26 mouse cellular contexts compared by ENCODE assay signal in the genomic region with DNA sequence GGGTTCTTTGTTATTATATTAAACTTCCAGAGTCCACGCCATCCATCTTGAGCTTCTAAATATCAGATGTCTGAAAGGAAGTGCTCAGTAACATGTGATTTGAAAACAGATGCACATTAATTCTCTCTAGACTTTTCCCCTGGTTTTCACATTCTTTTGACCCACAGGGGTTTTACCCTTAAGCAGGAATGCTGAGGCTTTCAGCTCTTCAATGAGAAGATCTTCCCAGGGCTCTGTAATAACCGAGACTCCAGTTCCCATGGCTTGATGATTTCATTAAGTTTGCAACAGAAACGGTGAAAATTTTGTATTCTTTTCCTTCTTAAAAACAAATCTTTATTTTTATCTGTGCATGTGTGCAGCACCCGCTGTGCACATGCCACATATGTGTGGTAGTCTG.
"Had no signal": no experiment of that assay in that cellular context is flagged by ENCODE, and none has a peak within 500 bp of the region (broad histone marks: within the 10 kb centered on the region; RNA-seq: fewer than 3 reads in every experiment).

No protein-coding gene starts in this region.

- H3K27ac ChIP-seq: gastrocnemius, adult 2 months; heart, embryonic 10.5 days; hindbrain, embryonic 10.5 days; hindbrain, embryonic 12.5 days; hindbrain, embryonic 14.5 days; kidney, embryonic 15.5 days; kidney, postnatal 0 days; limb, embryonic 15.5 days; liver, embryonic 12.5 days; liver, embryonic 14.5 days had no signal

- H3K36me3 ChIP-seq: heart, embryonic 10.5 days; heart, embryonic 12.5 days; hindbrain, embryonic 10.5 days; hindbrain, embryonic 12.5 days; kidney, embryonic 15.5 days; limb, embryonic 15.5 days; liver, embryonic 12.5 days had no signal

- ATAC-seq: hindbrain, embryonic 16.5 days; intestine, embryonic 16.5 days; liver, embryonic 12.5 days had no signal

- H3K27me3 ChIP-seq: heart, embryonic 12.5 days; hindbrain, embryonic 12.5 days; kidney, embryonic 15.5 days; limb, embryonic 15.5 days; liver, embryonic 12.5 days had no signal

- H3K4me2 ChIP-seq: heart, embryonic 12.5 days; hindbrain, embryonic 12.5 days; hindbrain, embryonic 14.5 days; kidney, embryonic 15.5 days; limb, embryonic 15.5 days; liver, embryonic 12.5 days had no signal

- H3K9me3 ChIP-seq: heart, embryonic 10.5 days; heart, embryonic 12.5 days; hindbrain, embryonic 10.5 days; hindbrain, embryonic 12.5 days; kidney, embryonic 15.5 days; limb, embryonic 15.5 days; liver, embryonic 12.5 days had no signal

- H3K9ac ChIP-seq: heart, embryonic 12.5 days; hindbrain, embryonic 12.5 days; hindbrain, embryonic 14.5 days; kidney, embryonic 15.5 days; limb, embryonic 15.5 days; liver, embryonic 12.5 days; liver, embryonic 14.5 days had no signal

- H3K4me1 ChIP-seq: heart, embryonic 10.5 days; heart, embryonic 12.5 days; hindbrain, embryonic 10.5 days; hindbrain, embryonic 12.5 days; kidney, embryonic 15.5 days; limb, embryonic 15.5 days; liver, embryonic 12.5 days had no signal

- DNase-seq: gastrocnemius, adult 2 months; gastrocnemius, postnatal 10 days; gastrocnemius, postnatal 25 days; heart, adult 18-20 months; heart, postnatal 10 days; heart, postnatal 4 days; kidney, adult 11 months; kidney, adult 2 months; kidney, adult 9 months; kidney, postnatal 14 days; kidney, postnatal 36 days; layer of hippocampus, adult 9-11 months; layer of hippocampus, postnatal 36 days; left cerebral cortex, postnatal 4 days had no signal

- H3K4me3 ChIP-seq: gastrocnemius, adult 2 months; heart, embryonic 10.5 days; heart, embryonic 12.5 days; hindbrain, embryonic 10.5 days; hindbrain, embryonic 12.5 days; kidney, embryonic 15.5 days; limb, embryonic 15.5 days; liver, embryonic 12.5 days had no signal
